Mouse (Mus musculus) limb, embryonic 11.5 days (tissue): ENCODE measurements around the gene Epb41l1. TPM values are rescaled to one million over a fixed set of nuclear protein-coding genes. Genes with fewer than 3 reads are reported as not detected.

Experiments
- ATAC-seq: fragments of 200-750 bp; cut with Nextera tagmentation; 2 replicates; pipeline ENCODE4 v1.8.0; 2017; ENCODE audit warnings: low read depth; ENCODE audit not compliant: insufficient number of reproducible peaks, low FRiP score, low TSS enrichment
- DNase-seq: peaks from one replicate; pipeline ENCODE4 v3.0.0-alpha.2; 2015; ENCODE audit warnings: low spot score
- H3K27ac ChIP-seq: fragments of 300-500 bp; sonication (generic); replicated peaks from 2 replicates; pipeline ENCODE4 v1.5.1; 2014; ENCODE audit warnings: low read depth, mild to moderate bottlenecking, low read length
- H3K27me3 ChIP-seq: fragments of 300-500 bp; sonication (generic); 2 replicates; pipeline ENCODE4 v1.6.1; 2014; ENCODE audit warnings: mild to moderate bottlenecking, low read length, mixed read lengths; ENCODE audit not compliant: control insufficient read depth, insufficient read depth
- H3K36me3 ChIP-seq: fragments of 300-500 bp; sonication (generic); 2 replicates; pipeline ENCODE4 v1.6.1; 2014; ENCODE audit warnings: mild to moderate bottlenecking, low read length, moderate library complexity, mixed read lengths; ENCODE audit not compliant: control insufficient read depth, insufficient read depth
- H3K4me1 ChIP-seq: fragments of 300-500 bp; sonication (generic); 2 replicates; pipeline ENCODE4 v1.6.1; 2014; ENCODE audit warnings: low read length, mixed read lengths; ENCODE audit not compliant: control insufficient read depth, insufficient read depth
- H3K4me2 ChIP-seq: fragments of 300-500 bp; sonication (generic); 2 replicates; pipeline ENCODE4 v1.6.1; 2014; ENCODE audit warnings: low read depth, mild to moderate bottlenecking, moderate library complexity; ENCODE audit not compliant: severe bottlenecking
- H3K4me3 ChIP-seq: fragments of 300-500 bp; sonication (generic); 2 replicates; pipeline ENCODE4 v1.5.1; 2014; ENCODE audit warnings: low read depth, low read length
- H3K9ac ChIP-seq: fragments of 300-500 bp; sonication (generic); 2 replicates; pipeline ENCODE4 v1.6.1; 2014; ENCODE audit warnings: mild to moderate bottlenecking, low read length
- H3K9me3 ChIP-seq: fragments of 300-500 bp; sonication (generic); 2 replicates; pipeline ENCODE4 v1.6.1; 2016; ENCODE audit warnings: low read length; ENCODE audit not compliant: control insufficient read depth
- WGBS: fragments of 180-500 bp; shearing (Covaris S2); extraction: QIAGEN DNeasy Blood & Tissue Kit; methylation state at CpG from one replicate; pipeline ENCODE4 v1.1.7; 2014; 5-methylcytosine and 5-hydroxymethylcytosine counted together
- polyA plus RNA-seq: library from polyadenylated mRNA; unstranded; fragments of >200 nt; fragmentation: Nextera tagmentation; extraction: Ambion mirVana; gene quantifications from 2 replicates; pipeline ENCODE4 v1.2.1, GENCODE M21; 2014

The Epb41l1 gene
- polyA plus RNA-seq, 1 experiment from 2014 or later: 2.1 TPM

GRCm38 (mm10) chr2:156547123-156547891 is 126.6 kb downstream of the Epb41l1 start, which contains the start of gene Aar2:
Gene Aar2 (plus strand): TSS chr2:156547584.
- 5% methylated on average over 39 of the region's 39 CpGs for WGBS
- peak within 1 kb of the TSS; percentile 78 for H3K4me3 ChIP-seq
- H3K36me3 ChIP-seq: no peaks in the 10 kb centered on the region
- ATAC-seq (no peak), DNase-seq (peak; percentile 91)
- no peaks in the 10 kb centered on the region for H3K9me3 ChIP-seq
- no peak within 1 kb of the TSS for H3K27ac ChIP-seq
- peak within 1 kb of the TSS; percentile 74 for H3K4me2 ChIP-seq
- no peaks in the 10 kb centered on the region for H3K27me3 ChIP-seq
- peak within 1 kb of the TSS; percentile 77 for H3K9ac ChIP-seq
- peaks cover 5% of the 10 kb centered on the region for H3K4me1 ChIP-seq

DNA sequence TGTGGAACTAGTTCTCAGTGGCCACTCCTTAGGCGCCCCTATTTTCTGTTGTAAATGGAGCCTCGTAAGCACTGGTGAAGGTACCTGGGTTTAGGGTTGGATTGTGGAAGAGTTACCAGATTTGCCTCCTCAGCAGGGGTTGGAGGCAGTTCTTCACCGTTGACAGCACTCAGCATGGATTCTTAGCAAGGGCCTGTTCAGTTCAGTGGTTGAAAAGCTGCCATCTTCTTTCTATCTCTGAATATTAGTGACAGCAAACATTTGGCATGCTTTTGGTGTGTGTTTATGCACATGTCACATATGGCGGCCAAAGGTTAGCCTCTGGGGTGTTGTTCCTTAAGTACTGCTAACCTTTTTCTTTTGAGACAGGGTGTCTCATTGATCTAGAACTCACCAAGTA is 131.7 kb downstream of the Epb41l1 start:
- Histone ChIP-seq H3K27ac (no peak overlapping the region), H3K9ac (no peak overlapping the region), H3K4me1 (peaks cover 5% of the 10 kb centered on the region), H3K36me3 (peaks cover 10% of the 10 kb centered on the region; the same call in 1 of the 2 replicates), H3K4me2 (no peak overlapping the region), H3K27me3 (no peaks in the 10 kb centered on the region), H3K4me3 (no peak overlapping the region), H3K9me3 (no peaks in the 10 kb centered on the region)
- ATAC-seq (no peak), DNase-seq (no peak)
- WGBS: 90% methylated on average over 4 of the region's 4 CpGs

- H3K27ac ChIP-seq: no peak overlapping the region
- ATAC-seq: no peak
- no peak overlapping the region for H3K4me2 ChIP-seq
- WGBS: 92% methylated on average over 2 of the region's 2 CpGs
- H3K9me3 ChIP-seq: no peaks in the 10 kb centered on the region
- no peak overlapping the region for H3K4me3 ChIP-seq
- H3K4me1 ChIP-seq: no peaks in the 10 kb centered on the region
- no peaks in the 10 kb centered on the region for H3K27me3 ChIP-seq
- H3K36me3 ChIP-seq: peaks cover 4% of the 10 kb centered on the region; the same call in 1 of the 2 replicates
- no peak overlapping the region for H3K9ac ChIP-seq
- DNase-seq: no peak
Measured at GRCm38 (mm10) chr2:156561808-156562207, 141.1 kb downstream of the Epb41l1 start.

GRCm38 (mm10) chr2:156563557-156563956 is 142.8 kb downstream of the Epb41l1 start:
- 92% methylated on average over 5 of the region's 5 CpGs for WGBS
- H3K4me1 ChIP-seq: no peaks in the 10 kb centered on the region
- no peak overlapping the region for H3K4me2 ChIP-seq
- peaks cover 17% of the 10 kb centered on the region; the same call in 1 of the 2 replicates for H3K36me3 ChIP-seq
- no peak overlapping the region for H3K27ac ChIP-seq
- ATAC-seq: no peak
- H3K4me3 ChIP-seq: no peak overlapping the region
- H3K9me3 ChIP-seq: no peaks in the 10 kb centered on the region
- DNase-seq: no peak
- H3K27me3 ChIP-seq: no peaks in the 10 kb centered on the region
- H3K9ac ChIP-seq: no peak overlapping the region

DNA sequence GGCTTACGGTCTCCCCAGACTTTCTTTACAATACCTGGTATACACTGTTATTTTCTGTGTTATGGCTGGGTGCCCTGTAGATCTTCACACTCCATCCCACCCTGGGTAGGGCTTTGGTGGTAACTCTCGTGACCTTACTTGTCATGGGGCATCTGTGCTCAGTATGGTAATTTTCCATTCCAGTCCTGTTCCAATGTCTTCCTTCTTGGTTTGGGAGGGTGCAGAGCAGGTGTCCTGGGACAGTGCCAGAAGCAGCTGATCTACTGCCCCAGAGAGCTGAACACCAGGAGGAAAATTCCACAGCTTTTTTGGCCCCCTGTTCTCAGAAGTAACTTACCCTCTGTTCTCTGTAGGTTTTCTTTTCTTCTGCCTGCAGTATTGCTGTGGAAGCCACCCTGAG is 145.8 kb downstream of the Epb41l1 start:
- H3K27me3 ChIP-seq: no peaks in the 10 kb centered on the region
- H3K36me3 ChIP-seq: peaks cover 17% of the 10 kb centered on the region; the same call in 1 of the 2 replicates
- H3K4me1 ChIP-seq: no peaks in the 10 kb centered on the region
- no peak overlapping the region for H3K9ac ChIP-seq
- DNase-seq (no peak), ATAC-seq (no peak)
- no peak overlapping the region for H3K4me3 ChIP-seq
- no peaks in the 10 kb centered on the region for H3K9me3 ChIP-seq
- H3K27ac ChIP-seq: no peak overlapping the region
- no peak overlapping the region for H3K4me2 ChIP-seq
- 88% methylated on average over 2 of the region's 2 CpGs for WGBS

DNA sequence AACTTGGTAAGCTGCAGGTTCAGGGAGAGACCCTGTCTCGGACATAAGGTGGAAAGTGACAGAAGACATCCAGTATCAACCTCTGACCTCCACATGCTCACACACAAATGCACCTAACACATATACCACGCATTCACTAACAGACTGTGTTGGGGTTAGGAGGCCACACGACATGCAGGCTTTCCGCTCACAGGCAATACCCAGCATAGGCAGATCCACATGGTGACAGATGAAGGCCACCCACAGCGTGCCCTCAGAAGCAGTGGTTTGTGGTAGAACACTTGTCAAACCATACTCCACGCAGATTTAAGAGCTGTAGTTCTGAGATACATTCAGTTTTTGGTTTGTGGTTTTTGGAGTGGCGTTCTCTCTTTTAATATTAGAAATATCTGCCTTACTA is 147.9 kb downstream of the Epb41l1 start:
- no peak overlapping the region for H3K4me3 ChIP-seq
- H3K36me3 ChIP-seq: peaks cover 15% of the 10 kb centered on the region; the same call in 1 of the 2 replicates
- no peak overlapping the region for H3K27ac ChIP-seq
- no peak for ATAC-seq
- no peaks in the 10 kb centered on the region for H3K4me1 ChIP-seq
- no peak overlapping the region for H3K4me2 ChIP-seq
- no peak overlapping the region for H3K9ac ChIP-seq
- no peaks in the 10 kb centered on the region for H3K27me3 ChIP-seq
- WGBS: 88% methylated on average over 7 of the region's 7 CpGs
- no peak for DNase-seq
- no peaks in the 10 kb centered on the region for H3K9me3 ChIP-seq

GRCm38 (mm10) chr2:156569261-156569660 is 148.6 kb downstream of the Epb41l1 start:
- no peak for DNase-seq
- Histone ChIP-seq H3K36me3 (peaks cover 14% of the 10 kb centered on the region; the same call in 1 of the 2 replicates), H3K27ac (no peak overlapping the region), H3K27me3 (no peaks in the 10 kb centered on the region), H3K9ac (no peak overlapping the region), H3K4me3 (no peak overlapping the region), H3K9me3 (no peaks in the 10 kb centered on the region), H3K4me2 (no peak overlapping the region), H3K4me1 (no peaks in the 10 kb centered on the region)
- no peak for ATAC-seq
- 90% methylated on average over 3 of the region's 3 CpGs for WGBS

GRCm38 (mm10) chr2:156571521-156571920 is 150.8 kb downstream of the Epb41l1 start:
- ATAC-seq (no peak), DNase-seq (no peak)
- 78% methylated on average over 6 of the region's 6 CpGs for WGBS
- Histone ChIP-seq H3K36me3 (peaks cover 14% of the 10 kb centered on the region; the same call in 1 of the 2 replicates), H3K4me1 (no peaks in the 10 kb centered on the region), H3K4me2 (no peak overlapping the region), H3K9ac (no peak overlapping the region), H3K4me3 (no peak overlapping the region), H3K27me3 (no peaks in the 10 kb centered on the region), H3K27ac (no peak overlapping the region), H3K9me3 (no peaks in the 10 kb centered on the region)
